Mouse (Mus musculus) left cerebral cortex, adult 8-10 months (tissue): ENCODE data around the gene Cma2. TPM values are rescaled to one million over a fixed set of nuclear protein-coding genes. Genes with fewer than 3 reads are reported as not detected.
A peak's percentile ranks its signal among the peaks of the same experiment; 100 is the strongest.
"Not testable (repeated sequence)": the region's sequence is repeated elsewhere in the genome, so short reads cannot be mapped to it uniquely, and the experiment has no call there.

ENCODE experiments used
- DNase-seq, 2 experiments: peaks; one replicate each; pipeline ENCODE4 v3.0.0; 2022; ENCODE audit warnings: low spot score in 2 of 2
- total RNA-seq, 4 experiments: library from RNA; stranded (reverse); gene quantifications; 2 replicates each; pipeline ENCODE4 v1.2.4; 2022

Gene Cma2
- not detected for total RNA-seq

- no peak for DNase-seq
Observed at GRCm38 (mm10) chr14:55950346-55951030, at the start of gene Cma2. Cma2 (plus strand) TSS chr14:55950980.

- no peak for DNase-seq
Observed at GRCm38 (mm10) chr14:55905518-55905917, 45.3 kb upstream of the Cma2 start.

GRCm38 (mm10) chr14:55913406-55913805 is 37.4 kb upstream of the Cma2 start:
- DNase-seq: no peak

- no peak for DNase-seq
Observed at GRCm38 (mm10) chr14:55918240-55919082, 32.3 kb upstream of the Cma2 start.

- no peak for DNase-seq
Observed at GRCm38 (mm10) chr14:55922475-55923232, 28.1 kb upstream of the Cma2 start.

GRCm38 (mm10) chr14:55926847-55927246 is 23.9 kb upstream of the Cma2 start:
- DNase-seq: no peak

GRCm38 (mm10) chr14:55929263-55929997 is 21.4 kb upstream of the Cma2 start:
- DNase-seq: no peak

- DNase-seq: no peak
Observed at GRCm38 (mm10) chr14:55933586-55933985, 17.2 kb upstream of the Cma2 start.

- DNase-seq: no peak
Observed at GRCm38 (mm10) chr14:55940070-55940800, 10.5 kb upstream of the Cma2 start.

GRCm38 (mm10) chr14:55943601-55944000 is 7.2 kb upstream of the Cma2 start:
- DNase-seq: no peak

GRCm38 (mm10) chr14:55944575-55944974 is 6.2 kb upstream of the Cma2 start, which contains the start of gene Cma1:
Cma1 (minus strand) TSS chr14:55944675.
- no peak for DNase-seq

- DNase-seq: no peak
Observed at GRCm38 (mm10) chr14:55946269-55946969, 4.4 kb upstream of the Cma2 start.

- no peak for DNase-seq
Observed at GRCm38 (mm10) chr14:55963263-55963662, 12.5 kb downstream of the Cma2 start.

- not testable (repeated sequence) for DNase-seq
Observed at GRCm38 (mm10) chr14:55963900-55964299, 13.1 kb downstream of the Cma2 start.

- not testable (repeated sequence) for DNase-seq
Observed at GRCm38 (mm10) chr14:55987464-55987863, 36.7 kb downstream of the Cma2 start.

GRCm38 (mm10) chr14:56013147-56013546 is 62.4 kb downstream of the Cma2 start:
- no peak for DNase-seq

GRCm38 (mm10) chr14:56013924-56014323 is 63.1 kb downstream of the Cma2 start:
- DNase-seq: no peak

GRCm38 (mm10) chr14:56017671-56018070 is 66.9 kb downstream of the Cma2 start, which contains the start of gene Mcpt1:
Mcpt1 (plus strand) TSS chr14:56017971.
- not testable (repeated sequence) for DNase-seq

GRCm38 (mm10) chr14:56019446-56019845 is 68.7 kb downstream of the Cma2 start:
- peak in 1 of 2 experiments; percentile 16 for DNase-seq

GRCm38 (mm10) chr14:56021305-56021704 is 70.5 kb downstream of the Cma2 start:
- not testable (repeated sequence) for DNase-seq
